Mouse (Mus musculus) limb, embryonic 10.5 days (tissue): ENCODE results near the gene Rbmx2. TPM values are rescaled to one million over a fixed set of nuclear protein-coding genes. Genes with fewer than 3 reads are reported as not detected.
A peak's percentile ranks its signal among the peaks of the same experiment; 100 is the strongest.

Experiments used
- DNase-seq: peaks from one replicate; pipeline ENCODE4 v3.0.0-alpha.2; 2017; ENCODE audit warnings: low spot score
- H3K27ac ChIP-seq: fragments of 300-500 bp; sonication (generic); 2 replicates; pipeline ENCODE4 v1.5.1; 2016; ENCODE audit warnings: mild to moderate bottlenecking
- H3K27me3 ChIP-seq: fragments of 300-500 bp; sonication (generic); 2 replicates; pipeline ENCODE4 v1.6.1; 2016; ENCODE audit warnings: low read depth, mild to moderate bottlenecking; ENCODE audit not compliant: poor library complexity, severe bottlenecking
- H3K36me3 ChIP-seq: fragments of 300-500 bp; sonication (generic); 2 replicates; pipeline ENCODE4 v1.6.1; 2016; ENCODE audit warnings: mild to moderate bottlenecking, moderate library complexity
- H3K4me1 ChIP-seq: fragments of 300-500 bp; sonication (generic); 2 replicates; pipeline ENCODE4 v1.6.1; 2016
- H3K4me3 ChIP-seq: fragments of 300-500 bp; sonication (generic); 2 replicates; pipeline ENCODE4 v1.5.1; 2016; ENCODE audit warnings: mild to moderate bottlenecking, moderate library complexity
- H3K9me3 ChIP-seq: fragments of 300-500 bp; sonication (generic); replicated peaks from 2 replicates; pipeline ENCODE4 v1.6.1; 2016; ENCODE audit warnings: mild to moderate bottlenecking
- WGBS: fragments of 180-500 bp; shearing (Covaris S2); methylation state at CpG from one replicate; pipeline ENCODE4 v1.1.7; 2016; 5-methylcytosine and 5-hydroxymethylcytosine counted together
- polyA plus RNA-seq: library from polyadenylated mRNA; unstranded; fragments of >200 nt; fragmentation: Nextera tagmentation; extraction: Ambion mirVana; gene quantifications from 2 replicates; pipeline ENCODE4 v1.2.1, GENCODE M21; 2016

The Rbmx2 gene
- polyA plus RNA-seq, result 23.6 and 30.7 TPM in 2 replicates

DNA sequence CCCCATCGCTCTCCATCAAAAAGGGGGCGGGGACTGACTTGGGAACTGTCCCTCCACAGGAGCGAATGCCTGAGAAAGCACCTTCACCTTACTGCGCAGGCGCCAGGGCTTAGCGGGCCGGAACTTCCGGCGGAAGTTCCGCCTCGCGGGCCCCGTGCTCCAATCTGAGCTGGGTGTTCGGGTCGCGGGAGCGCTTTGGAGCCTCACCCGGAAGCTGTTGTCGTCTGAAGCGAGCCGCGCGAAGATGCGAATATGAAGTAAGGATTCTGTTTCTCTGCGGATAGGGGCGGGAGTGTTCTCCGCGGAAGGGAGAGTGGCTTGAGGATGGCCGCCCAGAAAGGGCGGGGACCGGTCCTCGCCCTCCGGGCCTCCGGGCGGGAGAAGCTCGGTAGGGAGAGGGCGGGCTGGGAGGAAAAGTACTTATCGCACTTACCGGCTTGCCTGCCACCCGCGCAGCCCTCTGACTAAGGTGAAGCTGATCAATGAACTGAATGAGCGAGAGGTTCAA lies at the start of gene Rbmx2:
Rbmx2 (plus strand) TSS at position 141 of the 508 bp plus-strand sequence.
- 9% methylated on average over 42 of the region's 42 CpGs for WGBS
- Histone ChIP-seq H3K36me3 (peaks cover 12% of the 10 kb centered on the region), H3K4me1 (0 out of 2 replicates have a peak, but pooled peaks cover 3% of the 10 kb centered on the region), H3K27me3 (no peaks in the 10 kb centered on the region), H3K27ac (peak within 1 kb of the TSS; percentile 79), H3K9me3 (no peaks in the 10 kb centered on the region), H3K4me3 (peak within 1 kb of the TSS; percentile 68)
- DNase-seq, result peak; percentile 89

DNA sequence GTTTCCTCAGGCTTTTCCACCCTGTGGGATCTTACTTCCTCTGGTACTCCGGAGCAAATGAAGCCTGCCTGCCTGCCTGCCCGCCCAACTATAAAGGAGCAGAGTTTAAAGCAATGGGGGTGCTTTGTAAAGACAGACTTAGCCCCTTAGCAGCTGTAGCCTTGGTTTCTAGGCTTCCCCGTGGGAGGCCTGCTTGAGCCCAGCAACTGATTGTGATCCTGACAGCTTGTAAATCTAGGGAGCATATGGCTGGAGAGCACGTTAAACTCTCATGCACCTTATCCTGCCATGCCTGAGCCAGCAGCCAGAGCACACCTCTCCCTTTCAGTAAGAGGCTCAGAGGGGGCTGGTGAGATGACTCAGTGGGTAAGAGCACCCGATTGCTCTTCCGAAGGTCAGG lies 28.0 kb upstream of the Rbmx2 start:
- 24% methylated on average over 6 of the region's 6 CpGs for WGBS
- 0 out of 2 replicates have a peak, but pooled peaks cover 3% of the 10 kb centered on the region for H3K4me1 ChIP-seq
- H3K27me3 ChIP-seq, result no peaks in the 10 kb centered on the region
- DNase-seq, result no peak
- H3K9me3 ChIP-seq, result no peaks in the 10 kb centered on the region
- no peaks in the 10 kb centered on the region for H3K36me3 ChIP-seq
- no peak overlapping the region for H3K4me3 ChIP-seq
- H3K27ac ChIP-seq, result no peak overlapping the region

- no peak for DNase-seq
- Histone ChIP-seq H3K36me3 (no peaks in the 10 kb centered on the region), H3K27ac (no peak overlapping the region), H3K4me3 (no peak overlapping the region), H3K4me1 (0 out of 2 replicates have a peak, but pooled peaks cover 3% of the 10 kb centered on the region), H3K27me3 (no peaks in the 10 kb centered on the region), H3K9me3 (no peaks in the 10 kb centered on the region)
- WGBS, result 85% methylated on average over 3 of the region's 3 CpGs
These were observed 25.2 kb upstream of the Rbmx2 start for GRCm38 (mm10) chrX:48669588-48669987.

DNA sequence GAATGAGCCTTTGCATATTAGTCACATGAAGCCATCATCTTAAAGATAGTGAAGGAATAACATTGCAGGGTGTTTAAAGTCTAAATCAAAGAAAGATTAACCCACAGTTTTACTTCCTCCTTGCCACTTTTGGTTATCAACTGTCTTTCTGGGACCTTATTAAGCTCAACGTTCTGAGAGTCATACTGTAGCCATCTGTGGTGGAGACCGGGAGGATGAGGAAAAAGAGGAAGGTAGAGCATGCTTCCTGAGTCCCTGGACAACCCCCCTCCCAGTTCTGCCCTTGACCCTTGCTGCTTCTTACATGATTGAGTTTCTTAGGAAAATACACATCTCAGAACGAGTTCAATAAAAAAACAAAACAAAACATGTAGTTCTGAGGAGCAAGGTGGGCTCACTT lies 23.1 kb upstream of the Rbmx2 start:
- no peak for DNase-seq
- H3K27me3 ChIP-seq, result no peaks in the 10 kb centered on the region
- no peak overlapping the region for H3K4me3 ChIP-seq
- 0 out of 2 replicates have a peak, but pooled peaks cover 2% of the 10 kb centered on the region for H3K4me1 ChIP-seq
- no peaks in the 10 kb centered on the region for H3K9me3 ChIP-seq
- WGBS, result 68% methylated on average over 3 of the region's 3 CpGs
- no peak overlapping the region for H3K27ac ChIP-seq
- H3K36me3 ChIP-seq, result no peaks in the 10 kb centered on the region

DNA sequence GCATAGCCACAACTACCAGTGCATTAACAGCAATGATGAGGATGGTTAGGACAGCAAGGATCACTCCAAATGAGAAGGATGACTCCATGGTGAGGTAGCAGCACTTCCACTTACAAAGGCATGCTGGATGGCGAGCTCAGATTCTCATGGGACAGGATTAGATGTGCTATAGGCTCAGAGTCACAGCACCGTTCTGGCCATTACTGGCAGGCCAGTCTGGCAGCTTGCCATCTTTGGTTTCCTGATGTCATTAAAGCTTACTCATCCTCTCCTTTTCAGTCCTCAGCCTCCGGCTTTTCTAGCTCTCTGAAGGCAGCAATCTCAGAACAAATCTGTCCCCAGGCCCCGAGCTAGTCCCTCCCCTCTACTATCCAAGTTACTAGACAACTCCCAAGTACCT lies 20.6 kb upstream of the Rbmx2 start, which contains the start of gene Gpr119:
Gpr119 (minus strand) TSS at position 308 of the 400 bp plus-strand sequence.
- H3K27me3 ChIP-seq, result no peaks in the 10 kb centered on the region
- H3K36me3 ChIP-seq, result no peaks in the 10 kb centered on the region
- 81% methylated on average over 4 of the region's 4 CpGs for WGBS
- no peaks in the 10 kb centered on the region for H3K9me3 ChIP-seq
- no peaks in the 10 kb centered on the region for H3K4me1 ChIP-seq
- no peak within 1 kb of the TSS for H3K27ac ChIP-seq
- no peak within 1 kb of the TSS for H3K4me3 ChIP-seq
- DNase-seq, result no peak

GRCm38 (mm10) chrX:48683451-48683850 lies 11.4 kb upstream of the Rbmx2 start:
- H3K9me3 ChIP-seq, result no peaks in the 10 kb centered on the region
- WGBS, result 13% methylated on average over 3 of the region's 3 CpGs

DNA sequence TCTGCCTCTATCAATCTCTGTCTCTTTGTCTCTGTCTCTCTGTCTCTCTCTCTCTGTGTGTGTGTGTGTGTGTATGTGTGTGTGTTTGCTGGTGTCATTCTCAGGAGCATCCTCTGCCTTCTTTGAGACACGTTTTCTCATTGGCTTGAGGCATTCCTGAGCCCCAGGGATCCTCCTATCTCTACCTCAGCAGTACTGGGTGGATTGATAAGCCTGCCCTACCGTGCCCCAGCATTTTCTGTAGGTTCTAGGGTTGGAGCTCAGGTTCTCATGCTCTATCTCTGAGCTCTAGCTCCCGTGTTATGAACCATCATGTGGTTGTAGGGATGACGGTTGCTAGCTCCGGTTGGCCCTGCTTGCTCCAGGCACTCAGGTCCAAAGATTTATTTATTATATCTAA lies 10.9 kb upstream of the Rbmx2 start:
- Histone ChIP-seq H3K27me3 (no peaks in the 10 kb centered on the region), H3K9me3 (no peaks in the 10 kb centered on the region), H3K27ac (no peak overlapping the region), H3K4me3 (no peak overlapping the region), H3K36me3 (no peaks in the 10 kb centered on the region), H3K4me1 (no peaks in the 10 kb centered on the region)
- WGBS, result 75% methylated on average over 5 of the region's 5 CpGs
- DNase-seq, result no peak

More at GRCm38 (mm10) chrX:48683451-48683850, 11.4 kb upstream of the Rbmx2 start:
- H3K4me1 ChIP-seq, result no peaks in the 10 kb centered on the region
- DNase-seq, result peak; percentile 38
- H3K27me3 ChIP-seq, result no peaks in the 10 kb centered on the region
- H3K4me3 ChIP-seq, result no peak overlapping the region
- H3K27ac ChIP-seq, result no peak overlapping the region
- no peaks in the 10 kb centered on the region for H3K36me3 ChIP-seq

DNA sequence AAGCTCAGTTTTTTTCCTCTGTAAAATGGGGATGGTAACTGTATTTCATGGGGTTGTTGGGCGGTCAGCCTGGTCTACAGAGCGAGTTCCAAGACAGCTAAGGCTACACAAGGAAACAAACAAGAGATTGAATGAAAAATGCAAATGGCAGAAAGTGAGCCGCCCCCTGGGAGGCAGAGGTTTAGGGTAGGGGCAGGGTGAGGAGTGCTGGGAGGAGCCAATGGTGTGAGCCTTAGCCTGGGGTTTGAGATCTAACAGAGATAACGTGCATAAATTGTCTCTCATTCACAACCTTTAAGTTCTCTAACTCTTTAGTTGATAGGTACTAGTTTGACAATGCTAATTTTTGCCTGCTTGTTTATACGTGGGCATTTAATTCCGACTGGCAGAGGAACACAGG lies 344 bp upstream of the Rbmx2 start:
- H3K9me3 ChIP-seq, result no peaks in the 10 kb centered on the region
- H3K4me1 ChIP-seq, result 0 out of 2 replicates have a peak, but pooled peaks cover 3% of the 10 kb centered on the region
- H3K27me3 ChIP-seq, result no peaks in the 10 kb centered on the region
- no peak for DNase-seq
- H3K4me3 ChIP-seq, result peak overlapping the region; percentile 68
- WGBS, result 9% methylated on average over 6 of the region's 6 CpGs
- peaks cover 12% of the 10 kb centered on the region for H3K36me3 ChIP-seq
- H3K27ac ChIP-seq, result peak overlapping the region; percentile 79; the same call in 1 of the 2 replicates

DNA sequence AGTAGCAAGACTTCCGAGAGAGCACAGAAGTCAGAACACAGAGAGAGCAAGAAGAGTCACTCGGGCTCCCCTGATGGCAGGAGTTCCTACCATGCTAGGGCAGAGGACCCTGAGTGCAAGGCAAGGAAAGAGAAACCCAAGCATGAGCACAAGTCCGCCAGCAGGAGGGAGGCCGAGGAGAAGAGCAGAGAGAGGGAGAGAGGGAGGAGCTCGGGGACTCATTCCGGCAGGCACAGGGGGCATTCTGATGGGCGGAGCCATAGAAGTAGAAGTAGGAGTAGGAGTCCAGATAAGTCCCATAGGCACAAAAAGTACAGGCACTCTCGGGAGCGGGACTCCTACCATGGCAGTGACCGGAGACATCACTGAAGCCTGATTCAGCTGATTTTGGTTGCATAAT lies 14.9 kb downstream of the Rbmx2 start:
- Histone ChIP-seq H3K36me3 (peaks cover 44% of the 10 kb centered on the region), H3K27me3 (no peaks in the 10 kb centered on the region), H3K4me3 (no peak overlapping the region), H3K27ac (no peak overlapping the region), H3K9me3 (no peaks in the 10 kb centered on the region), H3K4me1 (no peaks in the 10 kb centered on the region)
- no peak for DNase-seq
- WGBS, result 92% methylated on average over 10 of the region's 10 CpGs

GRCm38 (mm10) chrX:48712846-48713245 lies 18.0 kb downstream of the Rbmx2 start:
- no peak for DNase-seq
- Histone ChIP-seq H3K4me3 (no peak overlapping the region), H3K4me1 (no peaks in the 10 kb centered on the region), H3K27me3 (no peaks in the 10 kb centered on the region), H3K9me3 (no peaks in the 10 kb centered on the region), H3K27ac (no peak overlapping the region), H3K36me3 (peaks cover 34% of the 10 kb centered on the region)
- 89% methylated on average over 8 of the region's 8 CpGs for WGBS

GRCm38 (mm10) chrX:48754710-48755283 lies 60.0 kb downstream of the Rbmx2 start:
- no peaks in the 10 kb centered on the region for H3K27me3 ChIP-seq
- DNase-seq, result no peak
- 83% methylated on average over 2 of the region's 2 CpGs for WGBS

More at GRCm38 (mm10) chrX:48754710-48755283, 60.0 kb downstream of the Rbmx2 start:
- Histone ChIP-seq H3K4me1 (no peaks in the 10 kb centered on the region), H3K27ac (no peak overlapping the region), H3K9me3 (no peaks in the 10 kb centered on the region), H3K4me3 (no peak overlapping the region), H3K36me3 (no peaks in the 10 kb centered on the region)
